Mouse (Mus musculus): ENCODE measurements around the gene Insl5. TPM values are rescaled to one million over a fixed set of nuclear protein-coding genes. Genes with fewer than 3 reads are reported as not detected.

Gene Insl5
- total RNA-seq, 2 experiments from 2014 or later = not detected

DNA sequence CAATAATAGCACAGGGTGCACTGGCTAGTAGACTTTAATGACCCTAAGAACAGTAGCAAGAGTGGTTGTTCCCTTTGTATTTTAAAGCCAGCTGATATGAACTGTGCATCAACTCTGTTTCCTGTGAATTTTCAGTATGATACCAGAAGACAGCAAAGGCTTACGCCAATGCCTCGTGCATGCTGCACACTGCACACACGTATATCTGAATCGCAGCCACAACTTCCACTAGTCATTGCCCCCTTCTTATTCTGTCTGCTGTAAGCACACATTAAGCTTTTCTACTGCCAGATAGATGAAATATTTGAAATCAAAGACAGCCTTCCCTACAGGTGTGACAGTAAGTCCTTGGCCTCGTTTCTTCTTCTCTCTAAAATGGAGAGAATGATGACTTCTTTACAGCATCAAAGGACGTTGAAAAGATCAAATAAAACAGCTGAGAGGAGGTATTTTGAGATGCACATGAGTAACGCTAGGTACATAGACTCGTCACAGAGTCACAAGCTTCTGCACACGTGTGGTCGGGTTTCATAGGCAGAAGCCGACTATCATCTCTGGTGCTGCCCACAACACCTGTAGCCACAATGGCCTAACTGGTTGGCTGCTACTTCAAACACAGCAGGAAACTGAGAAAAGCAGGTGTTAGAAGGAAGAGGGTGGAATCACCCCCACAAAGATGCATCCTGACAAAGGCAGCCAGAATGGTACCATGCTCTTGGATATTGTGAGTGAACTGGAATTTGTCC is 35.9 kb downstream of the Insl5 start:
- no peak for DNase-seq (ENCODE audit: low spot score in 2 of 2)

DNA sequence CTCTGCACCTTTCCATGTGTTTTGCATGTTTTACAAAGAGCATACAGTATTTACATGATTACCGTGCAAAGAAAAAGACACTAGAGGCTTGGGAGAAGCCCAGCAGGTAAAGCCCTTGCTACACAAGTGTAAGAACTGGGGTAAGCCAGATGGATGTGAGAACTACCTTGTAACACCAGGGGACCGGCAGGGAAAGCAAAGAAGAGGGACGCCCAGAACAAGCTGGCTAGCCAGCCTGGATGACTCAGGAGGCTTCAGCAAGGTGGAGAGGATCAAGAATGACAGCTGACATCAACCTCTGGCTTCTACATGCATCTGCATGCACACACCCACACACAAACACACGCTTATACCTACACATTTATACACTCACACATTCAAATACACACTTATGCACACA is 36.6 kb downstream of the Insl5 start:
- no peak for DNase-seq (ENCODE audit: low spot score in 2 of 2)

DNA sequence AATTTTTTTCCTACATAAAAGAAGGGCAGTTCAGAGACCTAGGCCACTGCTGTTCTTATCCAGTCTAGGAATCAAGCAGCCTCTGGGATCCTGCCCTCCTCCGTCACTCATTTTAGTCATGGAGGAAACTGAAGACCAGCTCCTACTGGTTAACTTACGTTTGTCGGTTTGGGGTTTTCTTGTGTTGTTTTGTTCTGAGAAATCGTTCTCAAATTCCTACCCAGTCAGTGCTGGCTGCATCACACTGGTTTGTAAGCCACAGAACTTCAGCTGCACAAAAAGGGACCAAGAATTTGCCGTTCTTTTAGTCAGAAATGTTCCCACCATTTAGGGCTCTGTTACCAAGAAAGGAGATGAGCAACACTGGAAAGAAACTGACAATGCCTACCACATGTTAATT is 37.3 kb downstream of the Insl5 start:
- DNase-seq (ENCODE audit: low spot score in 2 of 2) = no peak

DNA sequence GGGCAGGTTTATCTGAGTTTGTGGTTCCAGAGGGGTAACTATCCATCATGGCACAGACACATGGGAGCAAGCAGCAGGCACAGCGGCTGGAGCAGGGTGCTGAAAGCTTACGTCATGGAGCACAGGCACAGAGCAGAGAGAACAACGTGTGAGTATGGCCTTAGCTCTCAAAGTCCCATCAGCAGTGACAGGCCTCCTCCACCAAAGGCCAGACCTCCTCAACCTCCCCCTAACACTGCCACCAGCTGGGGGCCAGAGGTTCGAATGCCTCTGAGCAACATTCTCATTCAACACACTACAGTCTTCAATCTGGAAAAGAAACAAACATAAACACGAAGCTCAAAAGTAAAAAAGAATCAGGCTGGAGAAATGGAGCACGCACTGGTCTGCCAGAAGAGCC is 38.1 kb downstream of the Insl5 start:
- no peak for DNase-seq (ENCODE audit: low spot score in 2 of 2)

DNA sequence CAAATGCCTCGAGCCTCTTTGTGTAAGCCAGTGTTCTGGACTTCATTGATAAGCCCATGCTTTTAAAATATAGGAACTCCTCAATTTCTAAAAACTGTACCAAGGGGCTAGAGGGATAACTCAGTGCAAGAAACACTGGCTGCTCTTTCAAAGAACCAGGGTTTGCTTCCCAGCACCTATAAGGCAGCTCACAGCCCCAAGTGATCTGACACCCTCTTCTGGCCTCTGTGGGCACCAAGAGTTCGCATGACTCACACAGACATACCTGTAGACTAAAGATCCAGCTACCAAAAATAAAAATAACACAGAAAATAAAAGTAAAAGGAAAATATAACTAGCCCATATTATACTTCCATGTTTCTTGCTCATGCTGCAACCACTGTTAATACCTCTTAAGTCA is 38.9 kb downstream of the Insl5 start:
- DNase-seq (ENCODE audit: low spot score in 2 of 2) = no peak

DNA sequence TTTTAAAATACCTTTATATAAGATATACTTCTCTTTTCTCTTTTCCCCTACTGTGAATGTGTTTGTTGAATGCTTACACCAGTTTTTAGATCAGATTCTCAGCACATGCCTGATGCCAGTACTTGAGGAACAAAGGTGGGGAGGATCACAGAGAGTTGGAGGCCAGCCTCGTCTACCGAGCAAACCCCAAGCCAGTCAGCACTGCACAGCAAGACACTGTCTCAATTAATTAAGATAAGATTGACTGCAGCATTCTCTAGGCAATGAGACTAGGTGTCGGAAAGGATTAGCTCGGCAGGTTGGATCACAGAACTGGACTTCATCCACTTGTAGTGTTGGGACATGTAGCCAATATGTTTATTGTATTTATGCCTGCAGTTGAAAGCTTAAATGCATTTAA is 39.3 kb downstream of the Insl5 start:
- no peak for DNase-seq (ENCODE audit: low spot score in 2 of 2)

DNA sequence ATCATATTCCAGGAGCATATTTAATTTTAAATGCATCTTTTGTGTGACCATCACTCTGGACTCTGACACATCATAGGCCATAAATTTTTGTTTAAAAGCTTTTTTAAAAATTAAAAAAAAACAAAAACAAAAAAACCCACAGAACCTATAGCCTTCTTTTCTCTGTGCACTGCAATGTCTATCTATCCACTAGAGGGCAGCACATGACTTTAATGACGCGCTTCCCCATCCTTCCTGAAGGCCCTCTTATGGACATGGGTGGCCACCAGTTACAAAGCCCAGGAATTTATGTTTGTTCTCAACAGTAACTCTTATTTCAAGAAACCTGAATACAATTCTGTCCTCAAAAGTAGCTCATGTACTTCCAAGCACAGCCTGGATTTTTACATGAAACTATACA is 39.7 kb downstream of the Insl5 start:
- peak in 1 of 2 experiments; percentile 67 for DNase-seq (ENCODE audit: low spot score in 2 of 2)

DNA sequence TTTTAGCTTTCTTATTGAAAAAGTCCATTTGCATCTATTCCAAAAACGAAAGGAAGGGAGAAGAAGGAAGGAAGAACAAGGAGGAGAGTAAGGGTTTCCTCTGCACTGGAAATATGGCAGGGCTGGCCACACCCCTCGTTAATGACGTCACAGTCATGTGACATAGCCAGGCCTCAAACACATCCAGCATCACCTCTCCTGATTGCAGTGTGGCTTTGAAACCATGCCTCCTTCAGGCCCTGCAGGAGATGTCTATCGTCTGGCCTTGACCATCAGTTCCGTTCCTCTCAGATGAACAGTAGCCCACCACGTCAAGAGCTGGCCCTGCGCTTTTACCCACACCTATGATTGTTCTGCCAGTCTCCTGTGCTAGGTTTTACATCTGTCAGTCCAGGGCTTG is 40.5 kb downstream of the Insl5 start:
- no peak for DNase-seq (ENCODE audit: low spot score in 2 of 2)

DNA sequence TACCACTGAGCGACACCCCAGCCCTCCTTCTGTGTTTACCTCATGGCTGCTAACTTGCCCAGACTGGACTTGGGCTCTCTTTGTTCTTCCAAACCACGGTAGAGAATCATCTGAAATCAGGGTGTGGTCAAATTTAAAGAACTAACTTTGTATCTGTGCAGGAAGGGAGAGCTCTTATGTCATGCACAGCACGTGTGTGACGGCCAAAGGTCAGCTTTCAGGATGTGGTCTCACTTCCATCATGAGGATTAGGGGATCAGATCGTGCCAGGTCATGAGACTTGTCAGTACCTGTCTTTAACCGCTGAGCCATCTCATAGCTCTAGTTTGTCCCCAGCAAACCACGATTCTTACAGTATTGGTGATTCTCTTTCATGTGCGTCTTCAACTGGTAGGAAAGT is 44.9 kb downstream of the Insl5 start:
- DNase-seq (ENCODE audit: low spot score in 2 of 2) = no peak

DNA sequence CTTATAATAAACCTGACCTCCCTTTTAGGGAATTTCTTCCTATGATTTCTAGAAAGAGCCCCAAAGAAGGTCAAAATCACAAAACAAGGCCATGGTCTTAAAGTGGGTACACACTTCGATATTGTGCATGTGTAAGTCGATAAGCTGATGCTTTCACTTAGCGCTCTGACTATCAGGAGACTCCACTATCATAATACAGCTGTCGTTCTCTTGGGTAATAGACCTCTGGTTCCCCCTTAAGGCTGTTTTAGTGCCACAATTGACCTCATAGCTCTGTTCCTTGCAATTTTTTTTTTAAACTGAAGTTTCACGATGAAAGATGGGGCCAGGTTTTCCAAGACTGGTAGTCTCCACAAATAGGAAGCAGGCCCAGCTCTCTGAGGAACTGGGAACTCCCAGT is 47.3 kb downstream of the Insl5 start:
- no peak for DNase-seq (ENCODE audit: low spot score in 2 of 2)

DNA sequence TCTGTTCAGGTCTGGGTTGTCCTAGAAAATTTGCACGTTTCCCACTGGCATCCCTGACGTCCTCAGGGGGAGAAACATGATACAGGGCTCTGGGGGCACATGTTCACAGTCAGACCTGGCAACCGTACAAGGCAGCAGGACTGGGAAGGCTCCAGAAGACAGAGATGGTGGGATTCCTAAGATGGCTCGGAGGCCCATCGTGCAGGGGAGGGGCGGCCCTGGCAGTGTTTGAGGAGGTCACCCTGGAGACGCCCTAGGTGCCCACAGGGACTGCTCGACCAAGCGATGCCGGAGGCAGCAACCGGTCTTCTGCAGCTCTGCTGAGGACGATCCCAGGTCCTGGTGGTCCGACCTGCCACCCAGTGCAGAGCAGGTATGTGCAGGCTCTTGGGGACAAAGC is 48.2 kb downstream of the Insl5 start, which contains the start of gene Tctex1d1:
Gene Tctex1d1 (plus strand): TSS at position 167 of the 400 bp plus-strand sequence.
- no peak for DNase-seq (ENCODE audit: low spot score in 2 of 2)

DNA sequence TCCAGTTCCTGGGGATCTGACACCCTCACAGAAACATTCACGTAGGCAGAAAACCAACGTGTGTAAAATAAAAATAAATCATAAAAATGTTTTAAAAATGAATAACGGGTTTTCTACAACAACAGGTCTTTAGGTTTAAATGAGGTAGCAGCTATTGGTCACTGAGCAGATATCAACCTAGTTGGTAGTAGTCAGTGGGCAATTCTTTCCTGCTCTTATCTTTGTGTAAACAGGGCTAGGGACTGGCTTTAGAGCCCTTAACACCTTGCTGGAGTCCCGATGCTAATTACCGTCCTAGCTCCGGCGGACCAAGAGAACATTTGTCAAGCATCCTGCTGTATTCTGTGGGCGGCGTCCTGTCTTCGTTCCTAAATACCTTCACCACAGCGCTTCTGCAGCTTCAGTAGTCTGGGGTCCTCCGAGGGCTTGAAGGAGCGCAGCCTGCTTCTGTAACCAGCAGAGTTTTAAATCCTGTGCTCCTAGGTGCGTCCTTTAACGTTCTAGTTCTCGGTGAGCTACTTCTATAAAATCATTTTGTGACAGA is 48.8 kb downstream of the Insl5 start:
- no peak for DNase-seq (ENCODE audit: low spot score in 2 of 2)

DNA sequence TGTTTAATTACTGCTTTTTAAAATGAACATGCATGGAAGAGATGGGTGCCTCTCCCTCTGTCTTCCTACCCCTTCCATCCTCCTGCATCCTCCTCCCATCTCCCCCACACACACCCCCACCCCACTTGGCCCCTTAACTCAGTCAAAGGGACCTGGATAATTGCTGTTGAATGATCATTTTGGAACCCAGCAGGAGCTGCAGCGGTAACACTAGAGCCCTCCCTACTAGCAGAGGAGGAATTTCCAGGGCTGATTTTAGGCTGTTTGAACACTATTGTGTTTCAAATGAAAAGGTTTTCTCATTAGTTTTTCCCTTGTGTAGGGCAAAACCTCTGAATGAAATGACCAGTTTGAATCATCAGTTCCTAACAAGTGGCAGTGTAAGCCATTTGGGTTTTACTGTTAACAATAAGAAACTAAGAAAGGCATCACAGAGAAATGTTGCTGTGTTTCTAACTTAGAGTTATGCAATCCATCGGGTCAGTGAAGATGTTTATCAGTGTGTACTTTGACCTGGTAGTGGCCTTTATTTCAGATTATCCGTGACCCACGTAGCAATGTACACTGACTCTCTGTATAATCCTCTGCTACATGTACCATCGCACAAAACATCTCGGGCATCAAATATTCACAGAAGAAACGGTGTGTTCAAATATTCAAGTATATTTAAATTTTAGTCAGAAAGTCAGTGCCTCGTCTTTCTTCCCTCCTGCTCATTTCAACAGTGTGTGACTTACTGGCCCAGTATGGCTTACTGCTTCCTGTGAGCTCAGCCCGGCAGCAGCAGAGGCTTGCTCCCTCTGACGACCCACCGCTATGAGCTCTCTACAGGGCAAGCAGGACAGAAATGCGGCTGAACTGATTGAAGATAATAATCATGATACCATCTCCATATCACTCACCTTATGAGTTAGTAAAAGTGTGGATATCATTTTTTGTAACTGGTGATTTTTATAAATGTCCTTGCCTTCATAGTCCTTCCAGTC is 50.1 kb downstream of the Insl5 start:
- no peak for DNase-seq (ENCODE audit: low spot score in 2 of 2)

DNA sequence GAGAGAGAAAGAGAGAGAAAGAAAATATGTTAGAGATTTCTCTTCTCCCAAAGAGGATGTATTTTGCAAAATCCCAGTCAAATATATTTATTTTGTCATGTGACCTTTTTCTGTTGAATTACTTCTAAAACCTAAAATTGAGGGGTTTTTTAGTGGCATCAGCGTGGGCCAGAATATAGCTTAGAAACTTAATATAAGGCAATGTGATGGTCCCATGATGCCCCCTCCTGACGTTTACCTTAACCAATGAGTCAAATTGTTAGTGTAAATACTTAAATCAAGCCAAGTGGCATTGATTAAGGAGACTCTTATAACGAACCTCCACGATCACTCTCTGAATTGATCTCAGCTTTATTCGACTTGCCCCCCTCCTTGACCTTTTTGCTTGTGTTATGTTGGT is 52.5 kb downstream of the Insl5 start:
- DNase-seq (ENCODE audit: low spot score in 2 of 2) = no peak

DNA sequence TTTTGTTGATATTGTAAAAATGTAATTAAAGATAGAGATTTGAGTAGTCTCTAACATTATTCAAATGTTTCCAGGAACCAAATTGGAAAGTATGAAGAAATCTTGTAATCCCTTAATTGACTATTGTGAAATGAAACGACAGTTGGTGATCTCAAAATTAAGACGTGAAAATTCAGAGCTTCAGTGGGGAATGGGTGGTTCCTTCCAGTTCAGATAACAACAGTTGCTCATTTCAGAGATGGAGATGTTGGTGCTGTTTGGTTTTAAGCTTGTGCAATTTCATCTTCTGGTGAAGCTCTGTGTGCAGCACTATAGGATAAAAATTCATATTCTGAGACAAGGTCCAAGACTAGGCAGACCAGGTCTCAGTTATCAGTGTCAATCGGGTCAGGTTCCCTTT is 54.6 kb downstream of the Insl5 start:
- no peak for DNase-seq (ENCODE audit: low spot score in 2 of 2)

DNA sequence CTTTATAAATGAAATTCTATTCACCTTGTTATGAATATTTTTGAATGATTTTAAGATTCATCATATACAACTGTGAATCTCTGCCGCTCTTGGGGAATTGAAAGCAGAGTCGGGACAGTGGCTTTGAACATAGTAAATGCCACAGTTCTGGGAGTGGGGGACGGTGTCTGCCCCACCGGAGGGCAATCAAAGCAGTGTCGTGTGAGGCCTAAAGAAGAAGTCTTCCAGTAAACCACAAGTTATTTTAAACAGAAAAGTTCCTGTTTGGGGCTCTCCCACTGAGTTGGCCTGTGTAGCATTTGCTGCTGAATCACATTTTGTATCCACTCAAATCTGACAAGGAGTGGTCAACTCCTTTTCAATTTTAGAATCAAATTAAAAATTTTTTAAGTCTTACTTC is 55.5 kb downstream of the Insl5 start:
- no peak for DNase-seq (ENCODE audit: low spot score in 2 of 2)

DNA sequence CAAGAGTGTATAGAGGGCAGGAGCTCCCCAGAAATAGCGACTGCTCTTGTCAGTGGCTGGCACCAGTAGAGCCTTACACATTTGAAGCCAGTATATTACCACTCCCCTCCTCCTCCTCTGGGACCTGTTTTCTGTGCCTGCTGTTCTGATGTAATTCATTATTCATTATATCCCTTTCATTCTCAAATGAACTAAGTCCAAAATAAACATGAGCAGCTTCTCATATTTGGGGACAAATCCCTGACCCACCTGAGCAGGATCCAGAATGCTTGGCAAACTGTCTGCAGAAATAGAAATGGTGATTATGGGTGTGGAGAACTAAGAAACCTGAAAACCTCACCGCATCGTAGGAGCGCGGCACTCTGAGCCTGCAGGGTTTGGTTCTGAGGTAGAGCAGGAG is 57.0 kb downstream of the Insl5 start:
- no peak for DNase-seq (ENCODE audit: low spot score in 2 of 2)

Other genes starting within 250 kb of the Insl5 start
- 1 to 10 TPM in 1 of 2 experiments, under 1 TPM in 1; 0.76 to 1.2 TPM for gene Tctex1d1, start 48.2 kb downstream of the Insl5 start, total RNA-seq (2021)
- gene Mier1, start 87.5 kb upstream of the Insl5 start, total RNA-seq (2021) = 10 to 100 TPM; 47.2 to 47.8 TPM
- 10 to 100 TPM in 1 of 2 experiments, 1 to 10 TPM in 1; 10.0 to 16.3 TPM for gene Wdr78, start 87.7 kb upstream of the Insl5 start, total RNA-seq (2021)
- gene Slc35d1, start 188.3 kb upstream of the Insl5 start, total RNA-seq (2021) = 10 to 100 TPM; 14.3 to 14.9 TPM

Data from layer of hippocampus, postnatal 14 days (tissue).